Mouse (Mus musculus) embryonic facial prominence, embryonic 13.5 days (tissue): ENCODE measurements at regions not wholly inside any gene's neighbourhood (a gene's known extent, or its start where the extent isn't known, plus 50 kb on each side); places are given as distances from the start of the nearest gene placed in this dataset.

ENCODE experiments used
- ATAC-seq: fragments of 200-750 bp; cut with Nextera tagmentation; 2 replicates; pipeline ENCODE4 v1.8.0; 2017; ENCODE audit warnings: low read depth; ENCODE audit not compliant: insufficient number of reproducible peaks, insufficient read depth, low FRiP score, low TSS enrichment
- H3K27ac ChIP-seq: fragments of 300-500 bp; sonication (generic); 2 replicates; pipeline ENCODE4 v1.5.1; 2015; ENCODE audit warnings: moderate library complexity, mild to moderate bottlenecking, inconsistent platforms
- H3K27me3 ChIP-seq: fragments of 300-500 bp; sonication (generic); 2 replicates; pipeline ENCODE4 v1.6.1; 2015; ENCODE audit warnings: mild to moderate bottlenecking, inconsistent platforms
- H3K36me3 ChIP-seq: fragments of 300-500 bp; sonication (generic); 2 replicates; pipeline ENCODE4 v1.6.1; 2015; ENCODE audit warnings: mild to moderate bottlenecking, inconsistent platforms
- H3K4me1 ChIP-seq: fragments of 300-500 bp; sonication (generic); 2 replicates; pipeline ENCODE4 v1.6.1; 2015; ENCODE audit warnings: inconsistent platforms
- H3K4me2 ChIP-seq: fragments of 300-500 bp; sonication (generic); 2 replicates; pipeline ENCODE4 v1.6.1; 2015; ENCODE audit warnings: moderate library complexity, mild to moderate bottlenecking, inconsistent platforms
- H3K4me3 ChIP-seq: fragments of 300-500 bp; sonication (generic); 2 replicates; pipeline ENCODE4 v1.5.1; 2015; ENCODE audit warnings: mild to moderate bottlenecking, inconsistent platforms
- H3K9ac ChIP-seq: fragments of 300-500 bp; sonication (generic); 2 replicates; pipeline ENCODE4 v1.6.1; 2015; ENCODE audit warnings: mild to moderate bottlenecking, inconsistent platforms
- H3K9me3 ChIP-seq: fragments of 300-500 bp; sonication (generic); 2 replicates; pipeline ENCODE4 v1.6.1; 2016; ENCODE audit warnings: inconsistent platforms
- WGBS: fragments of 180-500 bp; shearing (Covaris S2); methylation state at CpG from one replicate; pipeline ENCODE4 v1.1.7; 2015; ENCODE audit warnings: mixed read lengths; 5-methylcytosine and 5-hydroxymethylcytosine counted together

DNA sequence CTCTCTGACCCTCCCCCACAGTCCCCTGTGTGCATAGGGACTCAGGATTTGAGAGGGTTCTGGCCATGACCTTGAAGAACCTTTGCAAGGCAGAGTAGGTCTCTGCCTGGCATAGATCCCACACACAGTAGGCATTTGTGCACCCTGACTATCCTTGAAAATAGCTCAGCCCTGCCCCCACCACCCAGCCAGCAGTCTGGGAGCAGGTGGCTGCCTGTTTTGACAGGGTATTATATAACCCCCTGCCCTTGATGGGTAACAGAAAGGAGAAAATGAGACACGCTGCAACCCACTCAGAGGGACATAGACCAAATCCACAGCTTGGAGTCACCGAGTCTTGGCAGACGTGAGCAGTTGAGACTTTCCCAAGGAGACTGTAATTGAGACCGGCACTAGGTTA is 58.9 kb upstream of the Zfp536 start:
- ATAC-seq: no peak
- peaks cover 30% of the 10 kb centered on the region for H3K27me3 ChIP-seq
- no peak overlapping the region for H3K4me2 ChIP-seq
- no peaks in the 10 kb centered on the region for H3K36me3 ChIP-seq
- no peak overlapping the region for H3K9ac ChIP-seq
- H3K9me3 ChIP-seq: no peaks in the 10 kb centered on the region
- 34% methylated on average over 4 of the region's 4 CpGs for WGBS
- H3K4me3 ChIP-seq: no peak overlapping the region
- no peak overlapping the region for H3K27ac ChIP-seq
- H3K4me1 ChIP-seq: peaks cover 11% of the 10 kb centered on the region

DNA sequence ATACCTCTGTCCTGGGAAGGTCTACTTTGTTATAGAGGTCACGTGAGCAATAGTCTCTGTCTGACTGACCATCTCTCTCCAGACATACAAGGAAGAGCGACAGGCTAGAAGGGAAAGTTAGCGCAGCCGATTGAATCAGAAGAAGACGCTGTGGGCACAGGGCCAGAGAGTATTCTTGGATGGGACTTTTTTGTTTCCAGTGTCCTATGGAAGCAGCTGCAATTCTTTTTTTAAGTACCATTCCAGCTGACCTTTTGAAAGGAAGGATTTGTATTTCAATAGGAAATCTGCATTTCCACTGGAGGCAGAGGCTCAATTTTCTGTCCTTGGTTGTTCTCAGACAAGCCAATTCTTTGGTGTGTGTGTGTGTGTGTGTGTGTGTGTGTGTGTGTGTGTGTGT is 52.3 kb upstream of the Zfp536 start:
- 82% methylated on average over 5 of the region's 5 CpGs for WGBS

More for the DNA sequence above, 52.3 kb upstream of the Zfp536 start:
- H3K4me3 ChIP-seq: no peak overlapping the region
- H3K9ac ChIP-seq: no peak overlapping the region
- no peak for ATAC-seq
- H3K27me3 ChIP-seq: peaks cover 14% of the 10 kb centered on the region
- H3K9me3 ChIP-seq: no peaks in the 10 kb centered on the region
- H3K27ac ChIP-seq: no peak overlapping the region
- no peaks in the 10 kb centered on the region; the same call in 1 of the 2 replicates for H3K4me1 ChIP-seq
- H3K36me3 ChIP-seq: no peaks in the 10 kb centered on the region
- H3K4me2 ChIP-seq: no peak overlapping the region
